Mouse (Mus musculus): ENCODE results near the gene Slc25a54. TPM values are rescaled to one million over a fixed set of nuclear protein-coding genes. Genes with fewer than 3 reads are reported as not detected.

Slc25a54 gene
- polyA plus RNA-seq, 1 experiment from 2014 or later = not detected

DNA sequence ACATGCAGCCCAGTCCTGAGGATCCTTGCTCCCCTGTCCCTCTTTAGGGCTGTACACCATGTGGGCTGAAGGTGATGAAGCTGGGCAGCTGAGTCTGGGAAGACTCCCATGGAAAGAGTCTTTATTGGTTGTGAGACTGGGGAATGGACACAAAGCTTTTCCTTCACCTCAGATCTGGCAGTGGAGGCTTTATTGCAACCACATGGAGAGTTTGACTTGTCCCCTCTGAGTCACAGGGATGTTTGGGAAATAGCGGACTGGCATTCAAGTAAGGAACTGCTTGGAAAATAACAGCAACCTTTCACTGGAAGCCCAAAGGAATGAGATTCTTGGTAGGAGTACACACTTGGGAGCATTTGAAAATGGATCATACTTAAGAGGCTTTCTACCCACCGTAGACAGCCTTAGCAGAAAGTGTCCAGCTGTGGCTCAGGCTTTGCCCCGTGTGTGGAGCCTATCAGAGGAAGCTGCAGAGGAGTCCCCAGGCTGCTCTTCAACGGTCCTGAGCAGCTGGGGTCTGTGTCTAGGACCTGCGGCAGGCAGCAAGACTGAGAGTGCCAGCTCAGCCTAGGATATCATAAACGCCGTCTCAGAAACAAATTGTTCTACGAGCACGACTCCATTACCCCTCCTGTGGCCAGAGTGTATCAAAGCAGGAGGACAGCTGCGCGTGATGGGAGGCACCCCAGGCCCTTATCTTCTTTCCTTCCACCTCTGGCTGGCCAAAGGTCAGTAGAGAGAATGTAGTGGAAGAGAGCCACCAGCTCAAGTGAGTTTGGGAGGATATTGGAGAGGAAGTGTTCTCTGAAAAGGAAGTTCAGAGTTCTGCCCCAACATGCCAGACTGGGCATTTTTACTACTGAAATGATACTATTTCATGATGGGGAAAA, 29.0 kb upstream of the Slc25a54 start:
- Histone ChIP-seq H3K4me1 (ENCODE audit: control insufficient read depth, insufficient read depth, low read length) (peaks cover 6% of the 10 kb centered on the region; the same call in 1 of the 2 replicates), H3K36me3 (ENCODE audit: control insufficient read depth, insufficient read depth, low read length) (no peaks in the 10 kb centered on the region), H3K27ac (ENCODE audit: low read depth, low read length) (no peak overlapping the region), H3K4me2 (peak overlapping the region; percentile 21; the same call in 1 of the 2 replicates), H3K27me3 (ENCODE audit: control insufficient read depth, insufficient read depth, low read length) (no peaks in the 10 kb centered on the region), H3K9ac (ENCODE audit: low read depth, low read length) (no peak overlapping the region), H3K9me3 (replicated peaks; ENCODE audit: control insufficient read depth, low read length) (no peaks in the 10 kb centered on the region), H3K4me3 (ENCODE audit: low read depth, low read length) (no peak overlapping the region)
- no peak for ATAC-seq (replicated peaks; ENCODE audit: insufficient number of reproducible peaks, low FRiP score, low TSS enrichment)
- 21% methylated on average over 11 of the region's 11 CpGs for WGBS (ENCODE audit: insufficient replicate concordance)

DNA sequence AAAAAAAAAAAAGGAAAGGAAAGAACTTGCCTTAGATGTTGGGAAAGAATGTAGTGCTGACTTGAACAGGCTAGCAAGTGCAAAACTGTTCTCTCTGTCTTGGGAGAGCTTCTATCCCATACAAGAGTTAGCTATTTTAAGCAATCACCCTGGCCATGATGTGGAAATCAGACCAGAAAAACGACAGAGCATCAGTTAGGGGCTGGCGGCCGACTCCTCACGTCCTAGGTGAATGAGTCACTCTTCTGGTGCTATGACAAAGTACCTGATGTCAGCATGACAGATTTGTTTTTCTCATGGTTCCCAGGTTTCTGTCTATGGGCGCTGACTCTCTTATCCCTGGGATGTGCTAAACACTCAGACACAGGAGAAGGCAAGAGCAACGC, 28.3 kb upstream of the Slc25a54 start:
- Histone ChIP-seq H3K4me1 (ENCODE audit: control insufficient read depth, insufficient read depth, low read length) (peaks cover 6% of the 10 kb centered on the region; the same call in 1 of the 2 replicates), H3K27me3 (ENCODE audit: control insufficient read depth, insufficient read depth, low read length) (no peaks in the 10 kb centered on the region), H3K4me2 (no peak overlapping the region; the same call in 1 of the 2 replicates), H3K36me3 (ENCODE audit: control insufficient read depth, insufficient read depth, low read length) (no peaks in the 10 kb centered on the region), H3K27ac (ENCODE audit: low read depth, low read length) (no peak overlapping the region), H3K4me3 (ENCODE audit: low read depth, low read length) (no peak overlapping the region), H3K9me3 (replicated peaks; ENCODE audit: control insufficient read depth, low read length) (no peaks in the 10 kb centered on the region), H3K9ac (ENCODE audit: low read depth, low read length) (no peak overlapping the region)
- ATAC-seq (replicated peaks; ENCODE audit: insufficient number of reproducible peaks, low FRiP score, low TSS enrichment) = no peak
- WGBS (ENCODE audit: insufficient replicate concordance) = 65% methylated on average over 6 of the region's 6 CpGs

DNA sequence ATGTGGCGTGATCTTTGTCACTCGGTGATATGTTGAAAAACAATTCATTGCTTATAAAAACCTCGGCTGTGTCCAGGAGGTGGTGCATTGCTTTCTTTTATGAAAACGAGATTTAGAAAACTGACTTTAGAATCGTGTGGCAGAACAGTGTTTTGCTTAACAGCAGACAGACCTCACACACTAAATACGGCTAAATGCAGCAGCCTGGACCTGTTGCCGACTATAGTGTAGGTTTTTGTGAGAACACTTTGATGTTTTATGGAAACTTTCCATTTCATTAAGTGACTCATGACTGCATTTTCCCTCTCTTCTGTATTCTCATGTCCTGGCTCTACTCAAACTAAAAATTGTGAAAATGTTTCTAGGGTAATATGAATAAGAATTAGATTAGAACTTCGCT, 20.4 kb upstream of the Slc25a54 start:
- H3K4me1 ChIP-seq (ENCODE audit: control insufficient read depth, insufficient read depth, low read length) = no peaks in the 10 kb centered on the region
- no peak overlapping the region for H3K27ac ChIP-seq (ENCODE audit: low read depth, low read length)
- no peak for ATAC-seq (replicated peaks; ENCODE audit: insufficient number of reproducible peaks, low FRiP score, low TSS enrichment)
- no peak overlapping the region for H3K9ac ChIP-seq (ENCODE audit: low read depth, low read length)
- no peaks in the 10 kb centered on the region for H3K27me3 ChIP-seq (ENCODE audit: control insufficient read depth, insufficient read depth, low read length)
- 71% methylated on average over 8 of the region's 8 CpGs for WGBS (ENCODE audit: insufficient replicate concordance)
- H3K36me3 ChIP-seq (ENCODE audit: control insufficient read depth, insufficient read depth, low read length) = no peaks in the 10 kb centered on the region
- H3K9me3 ChIP-seq (replicated peaks; ENCODE audit: control insufficient read depth, low read length) = no peaks in the 10 kb centered on the region
- H3K4me2 ChIP-seq = no peak overlapping the region
- no peak overlapping the region for H3K4me3 ChIP-seq (ENCODE audit: low read depth, low read length)

DNA sequence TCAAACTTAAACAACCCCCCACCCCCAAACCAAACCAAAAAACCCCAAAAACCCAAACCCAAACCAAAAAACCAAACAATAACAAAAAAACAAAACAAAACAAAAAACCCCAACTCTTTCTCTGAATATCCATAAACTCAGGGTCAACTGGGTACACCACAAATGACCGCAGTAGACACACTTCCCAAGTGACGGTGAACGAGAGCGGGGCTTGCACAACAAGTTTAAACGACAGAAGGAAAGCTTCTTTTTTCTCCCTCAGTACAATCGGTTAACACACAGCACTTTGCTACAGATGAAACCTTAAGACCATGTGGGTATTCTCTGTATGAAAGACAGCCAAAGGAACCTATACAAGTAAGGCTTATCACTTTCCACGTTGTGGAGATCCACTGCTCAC, 17.9 kb upstream of the Slc25a54 start:
- H3K36me3 ChIP-seq (ENCODE audit: control insufficient read depth, insufficient read depth, low read length) = no peaks in the 10 kb centered on the region
- no peak overlapping the region for H3K9ac ChIP-seq (ENCODE audit: low read depth, low read length)
- H3K27ac ChIP-seq (ENCODE audit: low read depth, low read length) = no peak overlapping the region
- no peak for ATAC-seq (replicated peaks; ENCODE audit: insufficient number of reproducible peaks, low FRiP score, low TSS enrichment)
- no peak overlapping the region for H3K4me2 ChIP-seq
- 75% methylated on average over 7 of the region's 7 CpGs for WGBS (ENCODE audit: insufficient replicate concordance)
- no peak overlapping the region for H3K4me3 ChIP-seq (ENCODE audit: low read depth, low read length)
- H3K4me1 ChIP-seq (ENCODE audit: control insufficient read depth, insufficient read depth, low read length) = no peaks in the 10 kb centered on the region
- H3K27me3 ChIP-seq (ENCODE audit: control insufficient read depth, insufficient read depth, low read length) = no peaks in the 10 kb centered on the region
- H3K9me3 ChIP-seq (replicated peaks; ENCODE audit: control insufficient read depth, low read length) = no peaks in the 10 kb centered on the region

DNA sequence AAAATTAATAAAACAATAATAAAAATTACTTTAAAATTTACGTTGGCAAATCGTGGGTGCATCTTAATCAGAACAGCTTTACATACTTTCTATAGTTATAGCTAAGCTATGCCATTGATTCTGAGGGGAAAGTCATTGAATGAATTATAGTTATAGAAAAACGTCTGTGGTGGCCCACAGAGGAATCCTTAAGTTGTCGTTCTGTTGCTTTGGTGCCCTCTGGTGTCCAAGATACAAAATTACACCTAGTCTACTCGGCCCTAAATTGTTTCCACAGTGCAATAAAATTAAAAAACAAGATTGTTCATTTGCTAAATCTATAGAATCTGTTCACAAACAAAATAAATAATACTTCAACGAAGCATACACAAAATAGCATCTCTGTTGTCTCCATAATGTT, 17.3 kb upstream of the Slc25a54 start:
- WGBS (ENCODE audit: insufficient replicate concordance) = 3% methylated on average over 6 of the region's 6 CpGs

DNA sequence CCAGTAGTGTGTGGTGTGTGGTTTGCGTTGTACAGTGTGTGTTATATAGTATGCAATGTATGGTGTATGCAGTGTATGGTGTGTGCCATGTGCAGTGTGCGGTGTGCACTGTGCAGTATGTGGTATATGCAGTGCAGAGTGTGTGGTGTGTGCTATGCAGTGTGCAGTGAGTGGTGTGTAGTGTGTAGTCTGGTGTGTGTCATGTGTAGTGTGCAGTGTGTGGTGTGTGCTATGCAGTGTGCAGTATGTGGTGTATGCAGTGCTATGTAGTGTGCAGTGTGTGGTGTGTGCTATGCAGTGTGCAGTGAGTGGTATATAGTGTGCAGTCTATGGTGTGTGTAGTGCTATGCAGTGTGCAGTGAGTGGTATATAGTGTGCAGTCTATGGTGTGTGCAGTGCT, 4.1 kb downstream of the Slc25a54 start:
- 90% methylated on average over 2 of the region's 2 CpGs for WGBS (ENCODE audit: insufficient replicate concordance)
- H3K27ac ChIP-seq (ENCODE audit: low read depth, low read length) = no peak overlapping the region
- no peaks in the 10 kb centered on the region for H3K27me3 ChIP-seq (ENCODE audit: control insufficient read depth, insufficient read depth, low read length)
- no peaks in the 10 kb centered on the region for H3K9me3 ChIP-seq (replicated peaks; ENCODE audit: control insufficient read depth, low read length)
- H3K4me2 ChIP-seq = no peak overlapping the region
- H3K4me1 ChIP-seq (ENCODE audit: control insufficient read depth, insufficient read depth, low read length) = no peaks in the 10 kb centered on the region
- no peaks in the 10 kb centered on the region for H3K36me3 ChIP-seq (ENCODE audit: control insufficient read depth, insufficient read depth, low read length)
- H3K9ac ChIP-seq (ENCODE audit: low read depth, low read length) = no peak overlapping the region
- no peak overlapping the region for H3K4me3 ChIP-seq (ENCODE audit: low read depth, low read length)
- ATAC-seq (replicated peaks; ENCODE audit: insufficient number of reproducible peaks, low FRiP score, low TSS enrichment) = no peak

More for the DNA sequence above, 17.3 kb upstream of the Slc25a54 start:
- no peak overlapping the region for H3K4me3 ChIP-seq (ENCODE audit: low read depth, low read length)
- H3K4me2 ChIP-seq = no peak overlapping the region
- H3K27me3 ChIP-seq (ENCODE audit: control insufficient read depth, insufficient read depth, low read length) = no peaks in the 10 kb centered on the region
- H3K9ac ChIP-seq (ENCODE audit: low read depth, low read length) = no peak overlapping the region
- no peak overlapping the region for H3K27ac ChIP-seq (ENCODE audit: low read depth, low read length)
- ATAC-seq (replicated peaks; ENCODE audit: insufficient number of reproducible peaks, low FRiP score, low TSS enrichment) = no peak
- H3K9me3 ChIP-seq (replicated peaks; ENCODE audit: control insufficient read depth, low read length) = no peaks in the 10 kb centered on the region
- H3K4me1 ChIP-seq (ENCODE audit: control insufficient read depth, insufficient read depth, low read length) = no peaks in the 10 kb centered on the region
- no peaks in the 10 kb centered on the region for H3K36me3 ChIP-seq (ENCODE audit: control insufficient read depth, insufficient read depth, low read length)

DNA sequence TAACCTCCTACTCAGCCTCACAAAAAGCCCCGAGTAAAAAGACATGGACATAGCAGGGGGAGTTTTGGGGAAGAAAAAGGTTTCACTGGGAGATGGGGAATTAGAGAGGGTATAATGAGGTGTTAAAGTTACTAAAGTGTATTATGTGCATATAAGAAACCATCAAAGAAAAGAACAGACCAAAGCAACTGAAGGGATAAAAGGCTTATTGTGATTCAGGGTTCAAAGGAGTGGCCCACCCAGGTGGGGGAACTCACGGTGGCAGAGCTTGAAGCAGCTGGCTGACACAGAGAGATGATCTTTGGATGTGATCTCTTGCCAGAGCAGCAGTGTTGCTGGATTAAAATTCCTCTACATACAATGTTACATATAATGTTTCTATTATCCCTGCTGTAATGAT, 8.2 kb downstream of the Slc25a54 start:
- Histone ChIP-seq H3K4me3 (ENCODE audit: low read depth, low read length) (no peak overlapping the region), H3K4me2 (no peak overlapping the region), H3K27me3 (ENCODE audit: control insufficient read depth, insufficient read depth, low read length) (no peaks in the 10 kb centered on the region), H3K36me3 (ENCODE audit: control insufficient read depth, insufficient read depth, low read length) (no peaks in the 10 kb centered on the region), H3K9me3 (replicated peaks; ENCODE audit: control insufficient read depth, low read length) (no peaks in the 10 kb centered on the region), H3K4me1 (ENCODE audit: control insufficient read depth, insufficient read depth, low read length) (no peaks in the 10 kb centered on the region), H3K9ac (ENCODE audit: low read depth, low read length) (no peak overlapping the region), H3K27ac (ENCODE audit: low read depth, low read length) (no peak overlapping the region)
- no peak for ATAC-seq (replicated peaks; ENCODE audit: insufficient number of reproducible peaks, low FRiP score, low TSS enrichment)
- 26% methylated on average over 2 of the region's 2 CpGs for WGBS (ENCODE audit: insufficient replicate concordance)

DNA sequence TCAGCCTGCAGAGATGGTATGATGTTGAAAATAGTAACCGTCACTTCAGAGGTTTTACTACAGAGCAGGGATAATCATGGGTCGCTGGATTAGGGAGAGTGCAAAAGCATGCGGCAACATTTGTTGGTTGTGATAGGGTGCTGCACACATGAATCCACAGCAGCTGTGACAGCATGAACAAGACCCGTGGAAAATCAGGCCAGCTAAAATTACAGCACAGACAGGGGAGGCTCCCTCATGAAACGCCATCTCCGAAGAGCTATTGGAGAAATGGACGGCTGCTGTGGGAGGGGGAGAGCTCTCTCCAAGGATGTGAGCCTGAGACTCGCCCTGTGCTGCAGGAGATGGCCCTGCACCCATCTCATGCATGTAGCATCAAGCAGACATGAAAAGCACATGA, 24.4 kb downstream of the Slc25a54 start:
- H3K36me3 ChIP-seq (ENCODE audit: control insufficient read depth, insufficient read depth, low read length) = no peaks in the 10 kb centered on the region
- no peaks in the 10 kb centered on the region for H3K27me3 ChIP-seq (ENCODE audit: control insufficient read depth, insufficient read depth, low read length)
- no peak overlapping the region for H3K4me2 ChIP-seq
- no peak overlapping the region for H3K9ac ChIP-seq (ENCODE audit: low read depth, low read length)
- no peaks in the 10 kb centered on the region for H3K4me1 ChIP-seq (ENCODE audit: control insufficient read depth, insufficient read depth, low read length)
- H3K4me3 ChIP-seq (ENCODE audit: low read depth, low read length) = no peak overlapping the region
- no peak for ATAC-seq (replicated peaks; ENCODE audit: insufficient number of reproducible peaks, low FRiP score, low TSS enrichment)
- no peaks in the 10 kb centered on the region for H3K9me3 ChIP-seq (replicated peaks; ENCODE audit: control insufficient read depth, low read length)
- H3K27ac ChIP-seq (ENCODE audit: low read depth, low read length) = no peak overlapping the region
- WGBS (ENCODE audit: insufficient replicate concordance) = 55% methylated on average over 8 of the region's 8 CpGs

DNA sequence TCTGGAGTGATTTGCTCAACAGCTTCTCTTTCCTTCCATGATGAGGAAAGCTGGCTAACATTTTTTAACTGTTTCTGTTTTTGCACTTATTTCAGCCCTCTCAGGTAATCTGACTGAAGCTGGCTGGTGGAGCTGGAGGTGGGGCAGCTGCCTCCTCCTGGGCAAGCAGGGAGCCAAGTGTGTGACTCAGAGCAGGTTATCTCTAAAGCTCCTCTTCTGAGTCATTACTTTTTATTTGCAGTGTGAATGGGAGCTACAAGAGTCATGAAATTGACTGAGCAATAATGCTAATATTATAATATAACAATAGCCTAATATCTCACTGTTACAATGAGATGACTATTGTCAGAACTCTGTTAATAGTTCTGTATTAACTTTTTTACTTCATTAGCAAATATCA, 36.9 kb downstream of the Slc25a54 start:
- Histone ChIP-seq H3K4me1 (ENCODE audit: control insufficient read depth, insufficient read depth, low read length) (0 out of 2 replicates have a peak, but pooled peaks cover 3% of the 10 kb centered on the region), H3K36me3 (ENCODE audit: control insufficient read depth, insufficient read depth, low read length) (no peaks in the 10 kb centered on the region), H3K4me3 (ENCODE audit: low read depth, low read length) (no peak overlapping the region), H3K9ac (ENCODE audit: low read depth, low read length) (no peak overlapping the region), H3K4me2 (no peak overlapping the region), H3K27me3 (ENCODE audit: control insufficient read depth, insufficient read depth, low read length) (no peaks in the 10 kb centered on the region), H3K9me3 (replicated peaks; ENCODE audit: control insufficient read depth, low read length) (peaks cover 5% of the 10 kb centered on the region), H3K27ac (ENCODE audit: low read depth, low read length) (no peak overlapping the region)
- ATAC-seq (replicated peaks; ENCODE audit: insufficient number of reproducible peaks, low FRiP score, low TSS enrichment) = no peak
